Mouse (Mus musculus) liver, embryonic 14.5 days (tissue): Measurements from ENCODE around the gene Skap2. TPM values are rescaled to one million over a fixed set of nuclear protein-coding genes. Genes with fewer than 3 reads are reported as not detected.

Experiments
- ATAC-seq: fragments of 200-750 bp; cut with Nextera tagmentation; 2 replicates; pipeline ENCODE4 v1.8.0; 2017; ENCODE audit warnings: moderate number of reproducible peaks, mild to moderate bottlenecking, moderate library complexity; ENCODE audit not compliant: insufficient read depth
- DNase-seq, 3 experiments: peaks; one replicate each; pipeline ENCODE4 v3.0.0-alpha.2; 2012 to 2013; ENCODE audit warnings: low read depth in 3 of 3, low spot score in 3 of 3
- H3K27ac ChIP-seq: fragments of 300-500 bp; sonication (generic); 2 replicates; pipeline ENCODE4 v1.5.1; 2014; ENCODE audit warnings: moderate library complexity, mild to moderate bottlenecking, control low read depth, inconsistent platforms
- H3K27me3 ChIP-seq: fragments of 300-500 bp; sonication (generic); 2 replicates; pipeline ENCODE4 v1.6.1; 2014; ENCODE audit warnings: mild to moderate bottlenecking, low read length, moderate library complexity; ENCODE audit not compliant: control insufficient read depth, insufficient read depth
- H3K36me3 ChIP-seq: fragments of 300-500 bp; sonication (generic); replicated peaks from 2 replicates; pipeline ENCODE4 v1.6.1; 2014; ENCODE audit warnings: low read depth; ENCODE audit not compliant: control insufficient read depth, insufficient read depth
- H3K4me1 ChIP-seq, 2 experiments: fragments of 200-500 bp in 1 of 2; fragments of 300-500 bp in 1 of 2; sonication (generic) in 1 of 2; replicated peaks; 2 replicates each; pipeline ENCODE4 v1.6.1; 2012 to 2014; ENCODE audit warnings: antibody characterized with exemption in 1 of 2, inconsistent platforms in 1 of 2, low read length in 1 of 2; ENCODE audit not compliant: control insufficient read depth in 2 of 2, insufficient read depth in 2 of 2
- H3K4me2 ChIP-seq: fragments of 300-500 bp; sonication (generic); 2 replicates; pipeline ENCODE4 v1.6.1; 2014; ENCODE audit warnings: low read depth, mild to moderate bottlenecking, control low read depth, moderate library complexity
- H3K4me3 ChIP-seq, 2 experiments: fragments of 200-500 bp in 1 of 2; fragments of 300-500 bp in 1 of 2; sonication (generic) in 1 of 2; 2 replicates each; pipeline ENCODE4 v1.5.1; 2012 to 2014; ENCODE audit warnings: low read depth in 2 of 2, low read length in 2 of 2, mild to moderate bottlenecking in 2 of 2, control low read depth in 1 of 2, inconsistent platforms in 1 of 2, moderate library complexity in 1 of 2; ENCODE audit not compliant: insufficient read depth in 1 of 2
- H3K9ac ChIP-seq: fragments of 300-500 bp; sonication (generic); replicated peaks from 2 replicates; pipeline ENCODE4 v1.6.1; 2014; ENCODE audit warnings: mild to moderate bottlenecking, control low read depth, moderate library complexity
- H3K9me3 ChIP-seq: fragments of 300-500 bp; sonication (generic); 2 replicates; pipeline ENCODE4 v1.6.1; 2016; ENCODE audit warnings: low read length, mixed read lengths; ENCODE audit not compliant: control insufficient read depth
- CTCF ChIP-seq: IDR thresholded peaks from 2 replicates; pipeline ENCODE4 v1.5.1; 2016; ENCODE audit warnings: antibody characterized with exemption, low read depth, control low read depth
- EP300 ChIP-seq: IDR thresholded peaks from 2 replicates; pipeline ENCODE4 v1.6.1; 2016; ENCODE audit warnings: antibody characterized with exemption, low read depth
- WGBS: fragments of 180-500 bp; shearing (Covaris S2); extraction: QIAGEN DNeasy Blood & Tissue Kit; methylation state at CpG from one replicate; pipeline ENCODE4 v1.1.7; 2014; ENCODE audit not compliant: insufficient replicate concordance; 5-methylcytosine and 5-hydroxymethylcytosine counted together
- polyA plus RNA-seq, 2 experiments: library from polyadenylated mRNA; depleted of rRNA in 1 of 2; stranded (reverse) in 1 of 2; unstranded in 1 of 2; fragments of >200 nt; fragmentation: Nextera tagmentation in 1 of 2; extraction: Ambion mirVana in 1 of 2; gene quantifications; 2 replicates each; pipeline versions ENCODE4 v1.2.1 to v1.2.3; 2012 to 2014

Gene Skap2
- polyA plus RNA-seq, 2 experiments, result 10.1 to 18.4 TPM

GRCm38 (mm10) chr6:51898318-51898994 lies 113.9 kb downstream of the Skap2 start:
- TF ChIP-seq EP300 (no peak), CTCF (no peak)
- no peak overlapping the region for H3K4me3 ChIP-seq
- DNase-seq, result no peak
- H3K27ac ChIP-seq, result no peak overlapping the region
- no peak for ATAC-seq
- H3K4me1 ChIP-seq, result no peaks in the 10 kb centered on the region
- H3K9ac ChIP-seq, result no peak overlapping the region
- H3K4me2 ChIP-seq, result no peak overlapping the region
- WGBS, result 53% methylated on average over 8 of the region's 8 CpGs
- no peaks in the 10 kb centered on the region for H3K9me3 ChIP-seq
- H3K36me3 ChIP-seq, result no peaks in the 10 kb centered on the region
- no peaks in the 10 kb centered on the region for H3K27me3 ChIP-seq

- WGBS, result 68% methylated on average over 3 of the region's 3 CpGs
- no peak overlapping the region for H3K4me3 ChIP-seq
- no peaks in the 10 kb centered on the region for H3K36me3 ChIP-seq
- ATAC-seq, result no peak
- no peak overlapping the region for H3K4me2 ChIP-seq
- H3K4me1 ChIP-seq, result no peaks in the 10 kb centered on the region
- H3K27ac ChIP-seq, result no peak overlapping the region
- H3K27me3 ChIP-seq, result no peaks in the 10 kb centered on the region
- H3K9ac ChIP-seq, result no peak overlapping the region
- DNase-seq, result no peak
- H3K9me3 ChIP-seq, result no peaks in the 10 kb centered on the region
- no peak for TF ChIP-seq CTCF
- TF ChIP-seq EP300, result no peak
These were observed 116.6 kb downstream of the Skap2 start for GRCm38 (mm10) chr6:51895753-51896152.

GRCm38 (mm10) chr6:51894717-51895116 lies 117.6 kb downstream of the Skap2 start:
- Histone ChIP-seq H3K9me3 (no peaks in the 10 kb centered on the region), H3K4me3 (no peak overlapping the region), H3K9ac (no peak overlapping the region), H3K27me3 (no peaks in the 10 kb centered on the region), H3K36me3 (no peaks in the 10 kb centered on the region), H3K4me1 (no peaks in the 10 kb centered on the region), H3K27ac (no peak overlapping the region), H3K4me2 (no peak overlapping the region)
- DNase-seq (no peak), ATAC-seq (no peak)
- WGBS, result 48% methylated on average over 3 of the region's 3 CpGs
- TF ChIP-seq EP300 (no peak), CTCF (no peak)

- ATAC-seq (no peak), DNase-seq (no peak)
- TF ChIP-seq EP300 (no peak), CTCF (no peak)
- H3K4me2 ChIP-seq, result no peak overlapping the region
- 67% methylated on average over 5 of the region's 5 CpGs for WGBS
- no peaks in the 10 kb centered on the region for H3K9me3 ChIP-seq
- H3K4me1 ChIP-seq, result peaks cover 0 to 4% of the 10 kb centered on the region in 2 experiments; a peak in 1 of 4 replicates
- no peak overlapping the region for H3K4me3 ChIP-seq
- no peak overlapping the region for H3K9ac ChIP-seq
- H3K27me3 ChIP-seq, result no peaks in the 10 kb centered on the region
- no peak overlapping the region for H3K27ac ChIP-seq
- H3K36me3 ChIP-seq, result no peaks in the 10 kb centered on the region
These were observed 122.0 kb downstream of the Skap2 start for GRCm38 (mm10) chr6:51890356-51890755.

GRCm38 (mm10) chr6:51889824-51890223 lies 122.5 kb downstream of the Skap2 start:
- Histone ChIP-seq H3K9ac (no peak overlapping the region), H3K27ac (no peak overlapping the region), H3K4me1 (peaks cover 0 to 4% of the 10 kb centered on the region in 2 experiments; a peak in 1 of 4 replicates), H3K36me3 (no peaks in the 10 kb centered on the region), H3K9me3 (no peaks in the 10 kb centered on the region), H3K27me3 (no peaks in the 10 kb centered on the region), H3K4me2 (no peak overlapping the region), H3K4me3 (no peak overlapping the region)
- DNase-seq (no peak), ATAC-seq (no peak)
- WGBS, result 64% methylated on average over 4 of the region's 4 CpGs
- TF ChIP-seq CTCF (no peak), EP300 (no peak)
